Mouse (Mus musculus): ENCODE results near the gene Tmem38b. TPM values are rescaled to one million over a fixed set of nuclear protein-coding genes. Genes with fewer than 3 reads are reported as not detected.

The Tmem38b gene
- 3.0 and 3.3 TPM in 2 replicates for polyA plus RNA-seq (2016; fragmentation: Nextera tagmentation; extraction: Ambion mirVana)

- Histone ChIP-seq H3K4me1 (peaks cover 13% of the 10 kb centered on the region), H3K9me3 (replicated peaks) (no peaks in the 10 kb centered on the region), H3K36me3 (no peaks in the 10 kb centered on the region), H3K27me3 (replicated peaks) (no peaks in the 10 kb centered on the region), H3K4me2 (peak within 1 kb of the TSS; percentile 97), H3K9ac (peak within 1 kb of the TSS; percentile 78), H3K4me3 (peak within 1 kb of the TSS; percentile 81), H3K27ac (0 out of 2 replicates have a peak within 1 kb of the TSS, but pooled peaks have one; percentile 48)
- WGBS (ENCODE audit: insufficient replicate concordance): under 1% methylated on average over 55 of the region's 55 CpGs
- peak; percentile 90 for ATAC-seq
Observed at GRCm38 (mm10) chr4:53825821-53826605, at the start of gene Tmem38b. Gene Tmem38b (plus strand): TSS chr4:53826045.

GRCm38 (mm10) chr4:53781396-53781795 lies 44.4 kb upstream of the Tmem38b start:
- 55% methylated on average over 4 of the region's 4 CpGs for WGBS (ENCODE audit: insufficient replicate concordance)
- Histone ChIP-seq H3K4me1 (peaks cover 10% of the 10 kb centered on the region; the same call in 1 of the 2 replicates), H3K36me3 (no peaks in the 10 kb centered on the region), H3K4me2 (no peak overlapping the region), H3K27me3 (replicated peaks) (peaks cover 44% of the 10 kb centered on the region), H3K9me3 (replicated peaks) (no peaks in the 10 kb centered on the region), H3K4me3 (no peak overlapping the region), H3K9ac (no peak overlapping the region), H3K27ac (no peak overlapping the region)
- no peak for ATAC-seq

GRCm38 (mm10) chr4:53782216-53783070 lies 43.4 kb upstream of the Tmem38b start:
- Histone ChIP-seq H3K27ac (no peak overlapping the region), H3K4me2 (no peak overlapping the region), H3K4me1 (peaks cover 10% of the 10 kb centered on the region; the same call in 1 of the 2 replicates), H3K9me3 (replicated peaks) (no peaks in the 10 kb centered on the region), H3K27me3 (replicated peaks) (peaks cover 34% of the 10 kb centered on the region), H3K9ac (no peak overlapping the region), H3K4me3 (no peak overlapping the region), H3K36me3 (no peaks in the 10 kb centered on the region)
- no peak for ATAC-seq
- WGBS (ENCODE audit: insufficient replicate concordance): 26% methylated on average over 14 of the region's 14 CpGs

GRCm38 (mm10) chr4:53785746-53786398 lies 40.0 kb upstream of the Tmem38b start:
- no peaks in the 10 kb centered on the region for H3K36me3 ChIP-seq
- ATAC-seq: no peak
- no peak overlapping the region for H3K27ac ChIP-seq
- whole genome bisulfite sequencing (ENCODE audit: insufficient replicate concordance): 64% methylated on average over 15 of the region's 15 CpGs
- no peak overlapping the region for H3K4me3 ChIP-seq
- H3K4me1 ChIP-seq: no peaks in the 10 kb centered on the region
- no peaks in the 10 kb centered on the region for H3K9me3 ChIP-seq (replicated peaks)
- H3K4me2 ChIP-seq: no peak overlapping the region
- H3K27me3 ChIP-seq (replicated peaks): no peaks in the 10 kb centered on the region; the same call in 1 of the 2 replicates
- no peak overlapping the region for H3K9ac ChIP-seq

- no peaks in the 10 kb centered on the region for H3K4me1 ChIP-seq
- H3K4me2 ChIP-seq: no peak overlapping the region
- H3K4me3 ChIP-seq: no peak overlapping the region
- ATAC-seq: no peak
- 52% methylated on average over 5 of the region's 5 CpGs for WGBS (ENCODE audit: insufficient replicate concordance)
- H3K27me3 ChIP-seq (replicated peaks): no peaks in the 10 kb centered on the region; the same call in 1 of the 2 replicates
- no peak overlapping the region for H3K27ac ChIP-seq
- H3K36me3 ChIP-seq: no peaks in the 10 kb centered on the region
- no peaks in the 10 kb centered on the region for H3K9me3 ChIP-seq (replicated peaks)
- no peak overlapping the region for H3K9ac ChIP-seq
Observed at GRCm38 (mm10) chr4:53786851-53787250, 39.0 kb upstream of the Tmem38b start.

- H3K4me3 ChIP-seq: no peak overlapping the region
- no peaks in the 10 kb centered on the region for H3K4me1 ChIP-seq
- WGBS (ENCODE audit: insufficient replicate concordance): 36% methylated on average over 4 of the region's 4 CpGs
- no peaks in the 10 kb centered on the region for H3K27me3 ChIP-seq (replicated peaks)
- H3K4me2 ChIP-seq: no peak overlapping the region
- no peak overlapping the region for H3K9ac ChIP-seq
- no peak overlapping the region for H3K27ac ChIP-seq
- ATAC-seq: no peak
- no peaks in the 10 kb centered on the region for H3K9me3 ChIP-seq (replicated peaks)
- H3K36me3 ChIP-seq: no peaks in the 10 kb centered on the region
Observed at GRCm38 (mm10) chr4:53789346-53789745, 36.5 kb upstream of the Tmem38b start.

GRCm38 (mm10) chr4:53794257-53794966 lies 31.4 kb upstream of the Tmem38b start:
- WGBS (ENCODE audit: insufficient replicate concordance): 59% methylated on average over 5 of the region's 5 CpGs
- Histone ChIP-seq H3K27me3 (replicated peaks) (no peaks in the 10 kb centered on the region; the same call in 1 of the 2 replicates), H3K36me3 (no peaks in the 10 kb centered on the region), H3K9ac (no peak overlapping the region), H3K27ac (no peak overlapping the region), H3K4me2 (no peak overlapping the region), H3K4me1 (0 out of 2 replicates have a peak, but pooled peaks cover 2% of the 10 kb centered on the region), H3K4me3 (no peak overlapping the region), H3K9me3 (replicated peaks) (no peaks in the 10 kb centered on the region)
- ATAC-seq: no peak

- Histone ChIP-seq H3K4me3 (no peak overlapping the region), H3K27me3 (replicated peaks) (no peaks in the 10 kb centered on the region; the same call in 1 of the 2 replicates), H3K9me3 (replicated peaks) (no peaks in the 10 kb centered on the region), H3K36me3 (no peaks in the 10 kb centered on the region), H3K27ac (no peak overlapping the region), H3K4me2 (no peak overlapping the region), H3K4me1 (0 out of 2 replicates have a peak, but pooled peaks cover 2% of the 10 kb centered on the region), H3K9ac (no peak overlapping the region)
- no peak for ATAC-seq
- 68% methylated on average over 2 of the region's 2 CpGs for WGBS (ENCODE audit: insufficient replicate concordance)
Observed at GRCm38 (mm10) chr4:53795086-53795485, 30.8 kb upstream of the Tmem38b start.

GRCm38 (mm10) chr4:53795706-53796105 lies 30.1 kb upstream of the Tmem38b start:
- H3K9me3 ChIP-seq (replicated peaks): no peaks in the 10 kb centered on the region
- H3K36me3 ChIP-seq: no peaks in the 10 kb centered on the region
- WGBS (ENCODE audit: insufficient replicate concordance): 66% methylated on average over 2 of the region's 2 CpGs
- H3K4me1 ChIP-seq: 0 out of 2 replicates have a peak, but pooled peaks cover 2% of the 10 kb centered on the region
- no peak overlapping the region for H3K4me3 ChIP-seq
- H3K27ac ChIP-seq: no peak overlapping the region
- H3K27me3 ChIP-seq (replicated peaks): no peaks in the 10 kb centered on the region; the same call in 1 of the 2 replicates
- ATAC-seq: no peak
- H3K9ac ChIP-seq: no peak overlapping the region
- H3K4me2 ChIP-seq: no peak overlapping the region

GRCm38 (mm10) chr4:53796865-53797772 lies 28.7 kb upstream of the Tmem38b start:
- no peak for ATAC-seq
- WGBS (ENCODE audit: insufficient replicate concordance): 18% methylated on average over 18 of the region's 18 CpGs
- Histone ChIP-seq H3K27me3 (replicated peaks) (no peaks in the 10 kb centered on the region; the same call in 1 of the 2 replicates), H3K9me3 (replicated peaks) (no peaks in the 10 kb centered on the region), H3K4me1 (0 out of 2 replicates have a peak, but pooled peaks cover 2% of the 10 kb centered on the region), H3K4me2 (no peak overlapping the region), H3K27ac (no peak overlapping the region), H3K36me3 (no peaks in the 10 kb centered on the region), H3K4me3 (no peak overlapping the region), H3K9ac (no peak overlapping the region)
